Mouse (Mus musculus) forebrain, embryonic 14.5 days (tissue): ENCODE results near the gene Ibsp. TPM values are rescaled to one million over a fixed set of nuclear protein-coding genes. Genes with fewer than 3 reads are reported as not detected.

Experiments used
- ATAC-seq: fragments of 200-750 bp; cut with Nextera tagmentation; 2 replicates; pipeline ENCODE4 v1.8.0; 2017; ENCODE audit warnings: mild to moderate bottlenecking, moderate library complexity
- DNase-seq: peaks from one replicate; pipeline ENCODE4 v3.0.0-alpha.2; 2015; ENCODE audit warnings: low spot score
- H3K27ac ChIP-seq: fragments of 300-500 bp; sonication (generic); 2 replicates; pipeline ENCODE4 v1.5.1; 2014; ENCODE audit warnings: low read depth, mild to moderate bottlenecking, control low read depth, low read length, moderate library complexity
- H3K27me3 ChIP-seq: fragments of 300-500 bp; sonication (generic); replicated peaks from 2 replicates; pipeline ENCODE4 v1.6.1; 2014; ENCODE audit warnings: low read length, control low read depth, mixed read lengths; ENCODE audit not compliant: control insufficient read depth, insufficient read depth
- H3K36me3 ChIP-seq: fragments of 300-500 bp; sonication (generic); 2 replicates; pipeline ENCODE4 v1.6.1; 2014; ENCODE audit warnings: low read length, control low read depth; ENCODE audit not compliant: control insufficient read depth, insufficient read depth
- H3K4me1 ChIP-seq: fragments of 300-500 bp; sonication (generic); 2 replicates; pipeline ENCODE4 v1.6.1; 2014; ENCODE audit warnings: antibody characterized with exemption, low read length, control low read depth; ENCODE audit not compliant: control insufficient read depth, insufficient read depth
- H3K4me2 ChIP-seq: fragments of 300-500 bp; sonication (generic); 2 replicates; pipeline ENCODE4 v1.6.1; 2014; ENCODE audit warnings: mild to moderate bottlenecking, control low read depth, low read length
- H3K4me3 ChIP-seq: fragments of 300-500 bp; sonication (generic); 2 replicates; pipeline ENCODE4 v1.5.1; 2014; ENCODE audit warnings: low read depth, low read length, control low read depth
- H3K9ac ChIP-seq: fragments of 300-500 bp; sonication (generic); 2 replicates; pipeline ENCODE4 v1.6.1; 2014; ENCODE audit warnings: mild to moderate bottlenecking, low read length, control low read depth, moderate library complexity
- H3K9me3 ChIP-seq: fragments of 300-500 bp; sonication (generic); replicated peaks from 2 replicates; pipeline ENCODE4 v1.6.1; 2016; ENCODE audit warnings: low read length, control low read depth, mixed read lengths; ENCODE audit not compliant: control insufficient read depth
- WGBS: fragments of 180-500 bp; shearing (Covaris S2); extraction: QIAGEN DNeasy Blood & Tissue Kit; methylation state at CpG from one replicate; pipeline ENCODE4 v1.1.7; 2014; 5-methylcytosine and 5-hydroxymethylcytosine counted together
- polyA plus RNA-seq: library from polyadenylated mRNA; unstranded; fragments of >200 nt; fragmentation: Nextera tagmentation; extraction: Ambion mirVana; gene quantifications from 2 replicates; pipeline ENCODE4 v1.2.1, GENCODE M21; 2014

Ibsp gene
- polyA plus RNA-seq, 1 experiment from 2014 or later: 0.41 TPM

GRCm38 (mm10) chr5:104335962-104336361, 37.0 kb downstream of the Ibsp start:
- no peak overlapping the region for H3K9ac ChIP-seq
- 92% methylated on average over 5 of the region's 5 CpGs for whole genome bisulfite sequencing
- no peak for ATAC-seq
- no peaks in the 10 kb centered on the region for H3K27me3 ChIP-seq
- no peak overlapping the region for H3K27ac ChIP-seq
- H3K36me3 ChIP-seq: no peaks in the 10 kb centered on the region
- H3K4me1 ChIP-seq: no peaks in the 10 kb centered on the region
- DNase-seq: no peak
- H3K9me3 ChIP-seq: no peaks in the 10 kb centered on the region
- no peak overlapping the region for H3K4me3 ChIP-seq
- H3K4me2 ChIP-seq: no peak overlapping the region

- Histone ChIP-seq H3K4me2 (no peak overlapping the region), H3K36me3 (no peaks in the 10 kb centered on the region), H3K4me3 (no peak overlapping the region), H3K9ac (no peak overlapping the region), H3K27me3 (no peaks in the 10 kb centered on the region), H3K27ac (no peak overlapping the region), H3K9me3 (no peaks in the 10 kb centered on the region), H3K4me1 (no peaks in the 10 kb centered on the region)
- ATAC-seq (no peak), DNase-seq (no peak)
- WGBS: 65% methylated on average over 4 of the region's 4 CpGs
These were observed 38.5 kb downstream of the Ibsp start for GRCm38 (mm10) chr5:104337491-104337890.

- Histone ChIP-seq H3K4me3 (no peak overlapping the region), H3K4me2 (no peak overlapping the region), H3K27me3 (no peaks in the 10 kb centered on the region), H3K27ac (no peak overlapping the region), H3K36me3 (no peaks in the 10 kb centered on the region), H3K9ac (no peak overlapping the region), H3K9me3 (no peaks in the 10 kb centered on the region), H3K4me1 (no peaks in the 10 kb centered on the region)
- ATAC-seq (no peak), DNase-seq (no peak)
- WGBS: 84% methylated on average over 5 of the region's 5 CpGs
These were observed 40.0 kb downstream of the Ibsp start for GRCm38 (mm10) chr5:104339009-104339408.

GRCm38 (mm10) chr5:104339706-104340512, 40.9 kb downstream of the Ibsp start:
- 20% methylated on average over 14 of the region's 14 CpGs for WGBS
- DNase-seq: peak; percentile 78
- Histone ChIP-seq H3K27ac (no peak overlapping the region), H3K9me3 (no peaks in the 10 kb centered on the region), H3K4me2 (peak overlapping the region; percentile 28; the same call in 1 of the 2 replicates), H3K4me1 (no peaks in the 10 kb centered on the region), H3K4me3 (no peak overlapping the region), H3K9ac (no peak overlapping the region), H3K36me3 (no peaks in the 10 kb centered on the region), H3K27me3 (no peaks in the 10 kb centered on the region)
- peak; percentile 81 for ATAC-seq

- no peak overlapping the region for H3K9ac ChIP-seq
- H3K36me3 ChIP-seq: no peaks in the 10 kb centered on the region
- DNase-seq (no peak), ATAC-seq (no peak)
- no peak overlapping the region for H3K4me3 ChIP-seq
- no peak overlapping the region for H3K4me2 ChIP-seq
- no peaks in the 10 kb centered on the region for H3K27me3 ChIP-seq
- 80% methylated on average over 2 of the region's 4 CpGs for WGBS
- H3K27ac ChIP-seq: no peak overlapping the region
- no peaks in the 10 kb centered on the region for H3K4me1 ChIP-seq
- H3K9me3 ChIP-seq: no peaks in the 10 kb centered on the region
These were observed 41.5 kb downstream of the Ibsp start for GRCm38 (mm10) chr5:104340513-104340829.

GRCm38 (mm10) chr5:104342881-104343280, 43.9 kb downstream of the Ibsp start:
- H3K4me2 ChIP-seq: no peak overlapping the region
- no peak for DNase-seq
- no peak overlapping the region for H3K9ac ChIP-seq
- no peaks in the 10 kb centered on the region for H3K9me3 ChIP-seq
- no peaks in the 10 kb centered on the region for H3K36me3 ChIP-seq
- no peak overlapping the region for H3K4me3 ChIP-seq
- 32% methylated on average over 6 of the region's 6 CpGs for WGBS
- ATAC-seq: no peak
- H3K27me3 ChIP-seq: no peaks in the 10 kb centered on the region
- no peak overlapping the region for H3K27ac ChIP-seq
- no peaks in the 10 kb centered on the region for H3K4me1 ChIP-seq

- Histone ChIP-seq H3K9ac (no peak overlapping the region), H3K9me3 (no peaks in the 10 kb centered on the region), H3K4me3 (no peak overlapping the region), H3K36me3 (no peaks in the 10 kb centered on the region), H3K27ac (no peak overlapping the region), H3K4me1 (no peaks in the 10 kb centered on the region), H3K4me2 (no peak overlapping the region), H3K27me3 (no peaks in the 10 kb centered on the region)
- ATAC-seq (no peak), DNase-seq (no peak)
- WGBS: 73% methylated on average over 9 of the region's 9 CpGs
These were observed 45.7 kb downstream of the Ibsp start for GRCm38 (mm10) chr5:104344526-104345240.

GRCm38 (mm10) chr5:104345241-104345630, 46.3 kb downstream of the Ibsp start:
- no peaks in the 10 kb centered on the region for H3K36me3 ChIP-seq
- no peaks in the 10 kb centered on the region for H3K9me3 ChIP-seq
- whole genome bisulfite sequencing: 86% methylated on average over 6 of the region's 6 CpGs
- no peaks in the 10 kb centered on the region for H3K27me3 ChIP-seq
- no peak overlapping the region for H3K4me3 ChIP-seq
- H3K4me2 ChIP-seq: no peak overlapping the region
- H3K27ac ChIP-seq: no peak overlapping the region
- H3K9ac ChIP-seq: no peak overlapping the region
- DNase-seq (no peak), ATAC-seq (no peak)
- no peaks in the 10 kb centered on the region for H3K4me1 ChIP-seq

- H3K9me3 ChIP-seq: no peaks in the 10 kb centered on the region
- 53% methylated on average over 1 of the region's 1 CpGs for WGBS
- no peak for ATAC-seq
These were observed 52.1 kb downstream of the Ibsp start for GRCm38 (mm10) chr5:104351041-104351440.

More at GRCm38 (mm10) chr5:104351041-104351440, 52.1 kb downstream of the Ibsp start:
- Histone ChIP-seq H3K4me3 (no peak overlapping the region), H3K36me3 (no peaks in the 10 kb centered on the region), H3K4me1 (no peaks in the 10 kb centered on the region), H3K4me2 (no peak overlapping the region), H3K27ac (no peak overlapping the region), H3K9ac (no peak overlapping the region), H3K27me3 (no peaks in the 10 kb centered on the region)
- no peak for DNase-seq
